8 mouse cellular contexts compared by ENCODE assay signal in the genomic region with DNA sequence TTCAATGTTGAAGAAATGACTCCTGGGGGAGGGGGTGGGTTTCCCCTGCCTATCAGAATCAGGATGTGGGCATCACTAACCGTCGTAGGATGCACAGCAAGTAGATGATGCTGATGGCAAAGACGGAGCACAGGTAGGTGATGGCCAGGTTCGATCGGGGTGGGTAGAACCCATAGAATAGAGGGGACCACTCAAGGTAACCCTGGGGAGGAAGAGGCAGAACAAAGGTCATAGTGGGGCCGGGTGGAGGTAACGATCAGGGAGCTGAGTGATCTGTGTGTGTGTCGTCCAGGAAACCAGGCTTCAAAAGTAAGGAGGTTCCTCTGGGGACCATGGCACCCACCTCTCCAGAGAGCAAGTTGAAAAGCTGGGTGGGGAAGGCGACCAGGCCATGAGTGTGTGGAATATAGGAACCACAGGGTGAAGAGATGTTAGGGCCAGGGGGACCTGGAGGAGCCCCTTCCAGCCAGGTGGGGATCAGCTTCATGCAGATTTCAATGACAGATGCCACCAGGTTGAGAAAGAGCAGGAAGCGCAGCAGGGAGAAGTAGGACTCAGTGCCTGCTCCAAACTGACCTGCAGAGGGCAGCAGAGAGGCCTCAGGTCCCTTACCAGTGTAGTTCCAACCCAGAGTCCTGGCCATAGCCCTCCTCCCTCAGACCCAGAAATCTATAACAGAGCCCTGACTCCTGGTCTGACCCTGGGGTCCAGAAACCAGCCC. TPM values are rescaled to one million over a fixed set of nuclear protein-coding genes. Genes with fewer than 3 reads are reported as not detected.
DNase-seq lines count a peak whose midpoint lies in the region; ATAC-seq and TF ChIP-seq lines count a peak whose summit lies in the region.

No protein-coding gene starts in this region.

- H3K36me3 ChIP-seq in E14TG2a.4 (ENCODE audit: insufficient read depth, low read length) = peaks cover 11% of the 10 kb centered on the region
- H3K36me3 ChIP-seq in forebrain, embryonic 14.5 days (ENCODE audit: control insufficient read depth, insufficient read depth, low read length) = 0 out of 2 replicates have a peak, but pooled peaks cover 4% of the 10 kb centered on the region
- H3K36me3 ChIP-seq in liver, postnatal 0 days (replicated peaks; ENCODE audit: insufficient read depth, low read length) = no peaks in the 10 kb centered on the region
- peaks cover 6% of the 10 kb centered on the region; the same call in 1 of the 2 replicates for H3K36me3 ChIP-seq in neural tube, embryonic 14.5 days (ENCODE audit: control insufficient read depth, insufficient read depth, low read length)
- H3K36me3 ChIP-seq in testis, adult 2 months (ENCODE audit: control insufficient read depth, insufficient read depth, low read length) = no peaks in the 10 kb centered on the region

- WGBS in forebrain, embryonic 14.5 days = 73% methylated on average over 10 of the region's 10 CpGs
- 51% methylated on average over 10 of the region's 10 CpGs for WGBS in liver, postnatal 0 days (ENCODE audit: insufficient replicate concordance)
- WGBS in neural tube, embryonic 14.5 days = 71% methylated on average over 10 of the region's 10 CpGs

- H3K9me3 ChIP-seq in E14TG2a.4 (ENCODE audit: low read length) = no peaks in the 10 kb centered on the region
- H3K9me3 ChIP-seq in forebrain, embryonic 14.5 days (replicated peaks; ENCODE audit: control insufficient read depth, low read length) = no peaks in the 10 kb centered on the region
- H3K9me3 ChIP-seq in liver, postnatal 0 days (ENCODE audit: low read length) = no peaks in the 10 kb centered on the region
- no peaks in the 10 kb centered on the region for H3K9me3 ChIP-seq in neural tube, embryonic 14.5 days (ENCODE audit: control insufficient read depth, low read length)

- no peak for TF ChIP-seq EP300 in liver, postnatal 0 days (IDR thresholded peaks at IDR 0.05; ENCODE audit: low read depth)

- intact Hi-C loops in heart, postnatal 36 days (cut with DNase I) = loop anchor here (2.0 kb wide), 1 partner anchor 796 kb away; no protein-coding TSS in a partner anchor

- H3K27me3 ChIP-seq in E14TG2a.4 (ENCODE audit: insufficient read depth, low read length) = no peaks in the 10 kb centered on the region
- H3K27me3 ChIP-seq in forebrain, embryonic 14.5 days (replicated peaks; ENCODE audit: control insufficient read depth, insufficient read depth, low read length) = no peaks in the 10 kb centered on the region
- H3K27me3 ChIP-seq in liver, postnatal 0 days (ENCODE audit: insufficient read depth, low read length) = no peaks in the 10 kb centered on the region
- H3K27me3 ChIP-seq in neural tube, embryonic 14.5 days (ENCODE audit: control insufficient read depth, insufficient read depth, low read length) = no peaks in the 10 kb centered on the region
- no peaks in the 10 kb centered on the region for H3K27me3 ChIP-seq in testis, adult 2 months (ENCODE audit: control insufficient read depth, insufficient read depth, low read length)

- H3K4me2 ChIP-seq in forebrain, embryonic 14.5 days (ENCODE audit: low read length) = no peak overlapping the region
- H3K4me2 ChIP-seq in liver, postnatal 0 days (ENCODE audit: low read depth, low read length) = no peak overlapping the region
- no peak overlapping the region for H3K4me2 ChIP-seq in neural tube, embryonic 14.5 days (ENCODE audit: low read depth, low read length)

- peak; percentile 90 for TF ChIP-seq CTCF in E14TG2a.4 (conservative IDR thresholded peaks at IDR 0.05; ENCODE audit: low read length)
- peak; percentile 95 for TF ChIP-seq CTCF in liver, postnatal 0 days (IDR thresholded peaks at IDR 0.05; ENCODE audit: low read depth)
- TF ChIP-seq CTCF in testis, adult 2 months (IDR thresholded peaks at IDR 0.05; ENCODE audit: control insufficient read depth, insufficient read depth, insufficient replicate concordance, low read depth, low read length) = peak; percentile 84; the same call in 1 of the 2 replicates

- no peak overlapping the region for H3K4me3 ChIP-seq in E14TG2a.4 (replicated peaks; ENCODE audit: low read length)
- H3K4me3 ChIP-seq in forebrain, embryonic 14.5 days (ENCODE audit: low read depth, low read length) = no peak overlapping the region
- H3K4me3 ChIP-seq in liver, postnatal 0 days (ENCODE audit: low read depth, low read length) = no peak overlapping the region
- H3K4me3 ChIP-seq in neural tube, embryonic 14.5 days (ENCODE audit: low read depth, low read length) = no peak overlapping the region
- no peak overlapping the region for H3K4me3 ChIP-seq in testis, adult 2 months (ENCODE audit: control insufficient read depth, low read depth, low read length)

- H3K4me1 ChIP-seq in E14TG2a.4 (replicated peaks; ENCODE audit: low read depth, low read length) = peaks cover 31% of the 10 kb centered on the region
- H3K4me1 ChIP-seq in forebrain, embryonic 14.5 days (ENCODE audit: control insufficient read depth, insufficient read depth, low read length) = no peaks in the 10 kb centered on the region
- H3K4me1 ChIP-seq in liver, postnatal 0 days (ENCODE audit: insufficient read depth) = no peaks in the 10 kb centered on the region
- H3K4me1 ChIP-seq in neural tube, embryonic 14.5 days (ENCODE audit: control insufficient read depth, insufficient read depth, low read length) = no peaks in the 10 kb centered on the region
- H3K4me1 ChIP-seq in testis, adult 2 months (ENCODE audit: control insufficient read depth, insufficient read depth, low read length) = peaks cover 8% of the 10 kb centered on the region

- ATAC-seq in cerebellum, adult (ENCODE audit: insufficient number of reproducible peaks, low FRiP score, low TSS enrichment) = peak; percentile 78
- ATAC-seq in forebrain, embryonic 14.5 days = peak; percentile 90
- peak; percentile 89 for ATAC-seq in liver, postnatal 0 days
- ATAC-seq in neural tube, embryonic 14.5 days (ENCODE audit: low read depth) = peak; percentile 90; the same call in 1 of the 2 replicates

- H3K27ac ChIP-seq in forebrain, embryonic 14.5 days (ENCODE audit: low read depth, low read length) = no peak overlapping the region
- no peak overlapping the region for H3K27ac ChIP-seq in liver, postnatal 0 days (ENCODE audit: low read depth)
- H3K27ac ChIP-seq in neural tube, embryonic 14.5 days (ENCODE audit: low read depth, low read length) = no peak overlapping the region
- no peak overlapping the region for H3K27ac ChIP-seq in testis, adult 2 months (ENCODE audit: control insufficient read depth, insufficient read depth, low read depth, low read length)

- H3K9ac ChIP-seq in forebrain, embryonic 14.5 days (ENCODE audit: low read length) = no peak overlapping the region
- no peak overlapping the region for H3K9ac ChIP-seq in liver, postnatal 0 days (replicated peaks)
- H3K9ac ChIP-seq in neural tube, embryonic 14.5 days (replicated peaks; ENCODE audit: low read depth, low read length) = no peak overlapping the region

- DNase-seq in forebrain, embryonic 14.5 days (ENCODE audit: low spot score) = peak; percentile 87
- DNase-seq in heart, postnatal 36 days = peak; percentile 81 to 89
- peak; percentile 89 for DNase-seq in layer of hippocampus, adult 11-12 months (ENCODE audit: low spot score)
- DNase-seq in liver, postnatal 0 days = peak; percentile 88

- no peak for TF ChIP-seq POLR2A in testis, adult 2 months (IDR thresholded peaks at IDR 0.05; ENCODE audit: control insufficient read depth, low read depth, low read length)

RNA-seq across cellular contexts. Expression of a gene that starts 2.7 kb away (rescaled TPM):
- polyA plus RNA-seq in forebrain, embryonic 14.5 days (2014; fragmentation: Nextera tagmentation; extraction: Ambion mirVana) = 1.8 and 2.1 TPM in 2 replicates
- total RNA-seq in heart, postnatal 36 days (2021) = 1 to 10 TPM in 1 of 2 experiments, under 1 TPM in 1; 0.54 to 1.2 TPM
- polyA plus RNA-seq in liver, postnatal 0 days (2015; fragmentation: Nextera tagmentation; extraction: Ambion mirVana) = 4.7 and 5.0 TPM in 2 replicates
- 4.1 and 6.2 TPM in 2 replicates for polyA plus RNA-seq in neural tube, embryonic 14.5 days (2014; fragmentation: Nextera tagmentation; extraction: Ambion mirVana)
- 2.9 and 5.1 TPM in 2 replicates for polyA plus RNA-seq in testis, adult 2 months (2012; rRNA removed)

RNA-seq across cellular contexts. Expression of a gene that starts 9.0 kb away (rescaled TPM):
- 10.2 and 12.3 TPM in 2 replicates for polyA plus RNA-seq in forebrain, embryonic 14.5 days (2014; fragmentation: Nextera tagmentation; extraction: Ambion mirVana)
- 10 to 100 TPM; 12.5 to 12.9 TPM for total RNA-seq in heart, postnatal 36 days (2021)
- 7.0 and 7.8 TPM in 2 replicates for polyA plus RNA-seq in liver, postnatal 0 days (2015; fragmentation: Nextera tagmentation; extraction: Ambion mirVana)
- 11.0 and 11.8 TPM in 2 replicates for polyA plus RNA-seq in neural tube, embryonic 14.5 days (2014; fragmentation: Nextera tagmentation; extraction: Ambion mirVana)
- 5.2 and 5.7 TPM in 2 replicates for polyA plus RNA-seq in testis, adult 2 months (2012; rRNA removed)

RNA-seq across cellular contexts. Expression of a gene that starts 18.0 kb away (rescaled TPM):
- polyA plus RNA-seq in forebrain, embryonic 14.5 days (2014; fragmentation: Nextera tagmentation; extraction: Ambion mirVana) = 233 TPM in 2 replicates
- total RNA-seq in heart, postnatal 36 days (2021) = 10 to 100 TPM; 73.9 to 77.4 TPM
- polyA plus RNA-seq in liver, postnatal 0 days (2015; fragmentation: Nextera tagmentation; extraction: Ambion mirVana) = 46.1 and 50.9 TPM in 2 replicates
- polyA plus RNA-seq in neural tube, embryonic 14.5 days (2014; fragmentation: Nextera tagmentation; extraction: Ambion mirVana) = 255 and 265 TPM in 2 replicates
- polyA plus RNA-seq in testis, adult 2 months (2012; rRNA removed) = 14.0 and 14.6 TPM in 2 replicates

RNA-seq across cellular contexts. Expression of a gene that starts 18.7 kb away (rescaled TPM):
- polyA plus RNA-seq in forebrain, embryonic 14.5 days (2014; fragmentation: Nextera tagmentation; extraction: Ambion mirVana) = 35.1 and 49.3 TPM in 2 replicates
- total RNA-seq in heart, postnatal 36 days (2021) = 10 to 100 TPM; 18.7 to 22.1 TPM
- 14.8 and 16.1 TPM in 2 replicates for polyA plus RNA-seq in liver, postnatal 0 days (2015; fragmentation: Nextera tagmentation; extraction: Ambion mirVana)
- polyA plus RNA-seq in neural tube, embryonic 14.5 days (2014; fragmentation: Nextera tagmentation; extraction: Ambion mirVana) = 74.9 and 76.4 TPM in 2 replicates
- polyA plus RNA-seq in testis, adult 2 months (2012; rRNA removed) = 12.5 and 14.9 TPM in 2 replicates

RNA-seq across cellular contexts. Expression of a gene that starts 29.1 kb away (rescaled TPM):
- polyA plus RNA-seq in forebrain, embryonic 14.5 days (2014; fragmentation: Nextera tagmentation; extraction: Ambion mirVana) = 1,006 and 1,170 TPM in 2 replicates
- total RNA-seq in heart, postnatal 36 days (2021) = 100 to 1,000 TPM; 621 to 660 TPM
- polyA plus RNA-seq in liver, postnatal 0 days (2015; fragmentation: Nextera tagmentation; extraction: Ambion mirVana) = 859 and 872 TPM in 2 replicates
- 703 and 810 TPM in 2 replicates for polyA plus RNA-seq in neural tube, embryonic 14.5 days (2014; fragmentation: Nextera tagmentation; extraction: Ambion mirVana)
- 408 and 458 TPM in 2 replicates for polyA plus RNA-seq in testis, adult 2 months (2012; rRNA removed)
